Mouse (Mus musculus) forebrain, embryonic 10.5 days (tissue): ENCODE data around the gene Tnk2. TPM values are rescaled to one million over a fixed set of nuclear protein-coding genes. Genes with fewer than 3 reads are reported as not detected.
"Not testable (repeated sequence)": the region's sequence is repeated elsewhere in the genome, so short reads cannot be mapped to it uniquely, and the experiment has no call there.

Experiments
- DNase-seq: peaks from one replicate; pipeline ENCODE4 v3.0.0-alpha.2; 2017; ENCODE audit warnings: low spot score; ENCODE audit errors: extremely low spot score
- H3K27ac ChIP-seq: fragments of 300-500 bp; sonication (generic); 2 replicates; pipeline ENCODE4 v1.5.1; 2016; ENCODE audit warnings: mild to moderate bottlenecking
- H3K27me3 ChIP-seq: fragments of 300-500 bp; sonication (generic); 2 replicates; pipeline ENCODE4 v1.6.1; 2016; ENCODE audit warnings: mild to moderate bottlenecking; ENCODE audit not compliant: poor library complexity, severe bottlenecking
- H3K36me3 ChIP-seq: fragments of 300-500 bp; sonication (generic); replicated peaks from 2 replicates; pipeline ENCODE4 v1.6.1; 2016; ENCODE audit warnings: mild to moderate bottlenecking, moderate library complexity
- H3K4me1 ChIP-seq: fragments of 300-500 bp; sonication (generic); 2 replicates; pipeline ENCODE4 v1.6.1; 2016
- H3K4me3 ChIP-seq: fragments of 300-500 bp; sonication (generic); 2 replicates; pipeline ENCODE4 v1.5.1; 2016; ENCODE audit warnings: mild to moderate bottlenecking, moderate library complexity
- H3K9me3 ChIP-seq: fragments of 300-500 bp; sonication (generic); 2 replicates; pipeline ENCODE4 v1.6.1; 2016; ENCODE audit warnings: mild to moderate bottlenecking, moderate library complexity
- WGBS: fragments of 180-500 bp; shearing (Covaris S2); methylation state at CpG from one replicate; pipeline ENCODE4 v1.1.7; 2016; 5-methylcytosine and 5-hydroxymethylcytosine counted together
- polyA plus RNA-seq: library from polyadenylated mRNA; unstranded; fragments of >200 nt; fragmentation: Nextera tagmentation; extraction: Ambion mirVana; gene quantifications from 2 replicates; pipeline ENCODE4 v1.2.1, GENCODE M21; 2016

The Tnk2 gene
- polyA plus RNA-seq, 1 experiment from 2014 or later: 10.1 TPM

DNA sequence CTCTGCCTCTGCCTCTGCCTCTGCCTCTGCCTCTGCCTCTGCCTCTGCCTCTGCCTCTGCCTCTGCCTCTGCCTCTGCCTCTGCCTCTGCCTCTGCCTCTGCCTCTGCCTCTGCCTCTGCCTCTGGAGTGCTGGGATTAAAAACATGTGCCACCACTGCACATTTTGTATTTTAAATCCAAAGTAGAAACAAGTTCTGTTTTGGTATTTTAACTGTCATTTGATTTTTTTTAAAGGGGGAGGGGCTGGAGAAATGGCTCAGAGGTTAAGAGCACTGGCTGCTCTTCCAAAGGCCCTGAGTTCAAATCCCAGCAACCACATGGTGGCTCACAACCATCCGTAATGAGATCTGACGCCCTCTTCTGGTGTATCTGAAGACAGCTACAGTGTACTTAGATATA, 3.0 kb upstream of the Tnk2 start:
- H3K4me3 ChIP-seq, H3K27me3 ChIP-seq, H3K27ac ChIP-seq, H3K9me3 ChIP-seq, DNase-seq, H3K36me3 ChIP-seq: not testable (repeated sequence)
- peaks cover 33% of the 10 kb centered on the region for H3K4me1 ChIP-seq
- WGBS: 72% methylated on average over 2 of the region's 2 CpGs

DNA sequence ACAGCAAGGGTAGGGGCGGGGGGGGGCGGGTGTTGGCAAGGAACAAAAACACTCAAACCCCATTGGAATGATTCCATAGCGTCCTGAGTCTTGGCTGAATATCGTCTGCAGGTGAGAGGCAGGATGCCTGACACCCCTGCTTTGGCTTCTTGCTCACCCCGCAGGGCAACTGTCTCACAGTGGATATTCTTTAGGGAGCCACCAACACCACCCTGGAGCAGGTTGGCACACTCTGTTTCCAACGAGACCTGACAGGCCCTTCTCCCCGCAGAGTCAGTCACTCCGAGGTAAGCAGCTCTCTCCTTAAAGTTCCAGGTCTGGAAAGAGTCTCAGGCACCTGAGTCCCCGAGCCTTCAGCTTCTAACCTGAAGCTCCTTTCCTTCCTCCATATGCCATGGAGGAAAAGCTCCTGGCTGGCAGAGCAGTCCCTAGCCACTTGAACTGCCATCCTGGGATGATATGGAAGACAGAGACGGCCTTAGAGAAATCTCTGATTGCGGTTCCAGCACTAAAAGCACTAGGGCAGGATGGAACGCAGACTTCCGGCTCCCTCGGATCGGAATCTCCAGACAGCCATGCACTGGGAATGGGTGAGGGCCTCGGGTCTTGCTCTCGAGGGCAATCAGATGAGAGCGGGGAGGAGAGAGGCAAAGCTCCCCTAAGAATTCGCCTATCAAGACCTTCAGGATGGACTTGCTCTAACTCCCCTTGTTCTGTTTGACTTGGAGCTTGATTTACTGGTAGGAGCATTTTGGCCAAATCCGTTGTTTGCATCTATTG, 2.0 kb upstream of the Tnk2 start:
- peaks cover 42% of the 10 kb centered on the region for H3K4me1 ChIP-seq
- H3K36me3 ChIP-seq: no peaks in the 10 kb centered on the region
- H3K27me3 ChIP-seq: no peaks in the 10 kb centered on the region
- 69% methylated on average over 20 of the region's 20 CpGs for WGBS
- H3K9me3 ChIP-seq: no peaks in the 10 kb centered on the region
- H3K27ac ChIP-seq: 0 out of 2 replicates have a peak overlapping the region, but pooled peaks have one; percentile 25
- no peak for DNase-seq
- no peak overlapping the region for H3K4me3 ChIP-seq

DNA sequence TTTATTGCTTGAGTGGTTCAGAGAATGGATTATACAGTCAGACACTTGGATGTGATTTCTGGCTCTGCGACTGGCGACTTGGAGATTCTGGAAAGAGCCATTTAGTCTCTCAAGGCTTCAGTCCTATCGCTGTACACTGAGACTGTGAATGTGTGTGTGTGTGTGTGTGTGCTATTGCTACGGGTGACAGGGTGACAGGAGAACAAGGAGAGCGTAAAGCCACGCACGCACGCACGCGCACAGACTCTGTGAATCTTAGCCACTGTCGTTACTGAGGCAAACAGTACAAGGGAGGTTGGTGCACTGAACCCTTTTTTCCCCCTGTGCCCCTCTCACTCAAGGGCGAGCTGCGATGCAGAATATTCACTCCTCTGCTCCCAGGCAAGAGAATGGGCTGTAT, 1.4 kb upstream of the Tnk2 start:
- 74% methylated on average over 13 of the region's 13 CpGs for WGBS
- no peaks in the 10 kb centered on the region for H3K27me3 ChIP-seq
- no peaks in the 10 kb centered on the region for H3K9me3 ChIP-seq
- no peak for DNase-seq
- H3K4me3 ChIP-seq: no peak overlapping the region
- H3K27ac ChIP-seq: no peak overlapping the region; the same call in 1 of the 2 replicates
- peaks cover 45% of the 10 kb centered on the region for H3K4me1 ChIP-seq
- no peaks in the 10 kb centered on the region for H3K36me3 ChIP-seq

- Histone ChIP-seq H3K9me3 (no peaks in the 10 kb centered on the region), H3K4me1 (peaks cover 41% of the 10 kb centered on the region), H3K27me3 (no peaks in the 10 kb centered on the region), H3K4me3 (peak overlapping the region; percentile 96), H3K36me3 (no peaks in the 10 kb centered on the region), H3K27ac (peak overlapping the region; percentile 95)
- under 1% methylated on average over 73 of the region's 82 CpGs for WGBS
- DNase-seq: peak; percentile 62
These were observed 561 bp downstream of the Tnk2 start for GRCm38 (mm10) chr16:32644069-32644800.

- 14% methylated on average over 12 of the region's 12 CpGs for WGBS
- H3K27me3 ChIP-seq: no peaks in the 10 kb centered on the region
- peak overlapping the region; percentile 95 for H3K27ac ChIP-seq
- H3K36me3 ChIP-seq: no peaks in the 10 kb centered on the region
- peak overlapping the region; percentile 96 for H3K4me3 ChIP-seq
- H3K9me3 ChIP-seq: no peaks in the 10 kb centered on the region
- H3K4me1 ChIP-seq: peaks cover 41% of the 10 kb centered on the region
- DNase-seq: no peak
These were observed 1.1 kb downstream of the Tnk2 start for GRCm38 (mm10) chr16:32644801-32645170.

DNA sequence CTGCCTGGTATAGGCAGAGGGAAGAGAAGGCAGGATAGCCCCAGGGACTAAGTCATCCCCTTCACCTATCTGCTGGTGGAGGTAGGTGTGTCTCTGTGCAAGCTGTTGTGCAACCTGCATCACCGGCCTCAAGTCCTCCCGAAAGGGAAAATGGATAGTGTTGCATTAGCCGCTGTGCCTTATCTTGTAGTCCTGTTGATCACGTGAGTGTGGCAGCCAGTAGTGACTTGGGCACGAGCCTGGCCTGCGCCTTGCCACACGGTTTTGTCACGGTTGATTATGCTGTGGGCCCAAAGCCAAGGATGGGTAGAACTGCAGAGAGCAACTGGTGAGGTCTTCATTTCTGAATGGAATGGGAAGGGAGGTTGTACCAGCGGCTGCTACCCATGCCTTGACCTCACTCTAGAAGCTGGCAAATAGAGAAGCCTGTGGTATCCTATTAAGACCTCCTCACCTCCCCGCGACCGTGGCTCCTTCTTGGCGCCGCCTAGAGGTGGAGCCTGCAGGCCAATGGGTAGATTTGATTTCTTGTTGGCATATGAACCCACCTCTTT, 1.8 kb downstream of the Tnk2 start:
- no peak for DNase-seq
- Histone ChIP-seq H3K4me1 (peaks cover 41% of the 10 kb centered on the region), H3K9me3 (no peaks in the 10 kb centered on the region), H3K27me3 (no peaks in the 10 kb centered on the region), H3K36me3 (no peaks in the 10 kb centered on the region), H3K27ac (peak overlapping the region; percentile 30; the same call in 1 of the 2 replicates), H3K4me3 (peak overlapping the region; percentile 96)
- WGBS: 29% methylated on average over 14 of the region's 14 CpGs

- WGBS: 90% methylated on average over 9 of the region's 9 CpGs
- Histone ChIP-seq H3K9me3 (no peaks in the 10 kb centered on the region), H3K27ac (no peak overlapping the region), H3K36me3 (peaks cover 3% of the 10 kb centered on the region), H3K27me3 (no peaks in the 10 kb centered on the region), H3K4me1 (peaks cover 41% of the 10 kb centered on the region), H3K4me3 (peak overlapping the region; percentile 96)
- DNase-seq: no peak
These were observed 2.3 kb downstream of the Tnk2 start for GRCm38 (mm10) chr16:32646014-32646413.

DNA sequence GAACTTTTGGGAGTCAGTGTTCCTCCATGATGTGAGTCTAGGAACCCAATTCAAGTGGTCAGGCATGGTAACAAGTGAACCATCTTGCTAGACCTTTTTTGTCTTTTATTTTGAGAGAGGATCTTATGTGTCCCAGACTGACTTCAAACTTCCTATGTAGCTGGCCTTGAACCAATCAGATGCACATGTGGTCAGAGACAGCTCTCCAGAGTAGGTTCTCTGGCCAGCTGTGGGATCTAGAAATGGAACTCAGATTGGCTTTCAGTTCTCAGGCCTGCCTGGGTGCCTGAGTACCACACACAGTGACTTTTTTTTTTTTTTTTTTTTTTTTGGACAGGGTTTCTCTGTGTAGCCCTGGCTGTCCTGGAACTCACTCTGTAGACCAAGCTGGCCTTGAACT, 4.0 kb downstream of the Tnk2 start:
- DNase-seq: no peak
- peaks cover 28% of the 10 kb centered on the region for H3K4me1 ChIP-seq
- no peak overlapping the region for H3K4me3 ChIP-seq
- H3K9me3 ChIP-seq: no peaks in the 10 kb centered on the region
- H3K27me3 ChIP-seq: no peaks in the 10 kb centered on the region
- peaks cover 16% of the 10 kb centered on the region for H3K36me3 ChIP-seq
- H3K27ac ChIP-seq: no peak overlapping the region

GRCm38 (mm10) chr16:32650461-32650860, 6.8 kb downstream of the Tnk2 start:
- H3K9me3 ChIP-seq: no peaks in the 10 kb centered on the region
- no peak overlapping the region for H3K4me3 ChIP-seq
- no peak overlapping the region for H3K27ac ChIP-seq
- no peak for DNase-seq
- peaks cover 25% of the 10 kb centered on the region for H3K4me1 ChIP-seq
- peaks cover 32% of the 10 kb centered on the region for H3K36me3 ChIP-seq
- no peaks in the 10 kb centered on the region for H3K27me3 ChIP-seq

DNA sequence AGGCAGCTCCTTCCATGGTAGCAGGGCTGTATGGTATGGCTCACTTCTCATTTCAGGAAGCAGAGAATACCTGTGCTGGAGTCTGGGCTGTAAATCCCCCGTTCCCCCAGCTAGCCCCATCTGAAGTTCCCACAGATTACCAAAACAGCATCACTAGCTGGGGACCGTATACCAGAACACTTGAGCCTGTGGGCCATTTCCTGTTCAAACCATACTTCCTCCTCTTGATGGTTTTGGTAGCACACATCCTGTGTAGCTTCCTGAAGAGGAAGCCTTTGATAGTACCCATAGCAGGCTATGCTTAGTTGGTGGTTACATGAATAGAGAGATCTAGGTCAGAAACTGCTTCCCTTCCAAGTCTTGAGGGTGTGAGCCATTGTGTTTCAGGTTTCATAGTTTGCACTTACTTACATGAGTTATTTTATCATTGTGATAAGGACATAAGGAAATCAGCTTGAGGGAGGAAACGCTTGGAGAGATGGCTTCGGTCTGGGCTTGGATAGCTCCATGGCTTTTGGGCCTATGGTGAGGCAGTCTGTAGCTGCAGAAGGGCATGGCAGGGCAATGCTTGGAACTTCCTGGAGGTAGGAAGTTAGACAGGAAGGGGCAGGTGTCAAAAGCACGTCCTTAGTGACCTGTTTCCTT, 7.4 kb downstream of the Tnk2 start:
- Histone ChIP-seq H3K27me3 (no peaks in the 10 kb centered on the region), H3K4me3 (no peak overlapping the region), H3K9me3 (no peaks in the 10 kb centered on the region), H3K27ac (no peak overlapping the region), H3K4me1 (peaks cover 18% of the 10 kb centered on the region), H3K36me3 (peaks cover 32% of the 10 kb centered on the region)
- WGBS: 85% methylated on average over 5 of the region's 5 CpGs
- no peak for DNase-seq

DNA sequence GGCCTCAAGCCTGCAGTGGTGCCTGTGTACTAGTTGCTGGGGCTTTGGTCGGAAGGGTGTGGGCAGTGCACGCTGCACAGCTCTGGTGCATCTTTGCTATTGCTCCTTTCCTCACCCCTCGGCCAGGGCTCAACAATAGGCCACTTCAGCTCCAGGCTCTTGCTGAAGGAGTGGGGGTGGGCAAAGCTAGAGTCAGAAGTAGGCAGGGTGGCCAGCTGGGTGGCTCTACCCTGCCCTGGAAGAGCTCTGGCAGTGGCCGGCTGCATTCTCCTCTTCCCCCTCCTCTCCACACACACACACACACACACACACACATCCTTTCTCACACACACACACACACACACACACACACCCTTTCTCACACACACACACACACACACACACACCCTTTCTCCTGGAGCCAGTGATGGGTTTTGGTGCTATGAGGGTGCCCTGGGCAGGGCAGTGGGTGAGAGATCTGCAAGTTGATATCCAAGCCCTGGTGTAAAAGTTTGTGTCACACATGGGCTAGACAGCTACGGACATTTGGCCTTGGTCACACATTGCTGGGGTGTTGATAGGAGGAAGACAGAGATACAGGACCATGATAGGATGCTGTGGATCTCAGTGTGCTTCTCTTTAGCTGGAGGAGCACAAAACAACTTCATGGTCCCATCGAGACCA, 10.5 kb downstream of the Tnk2 start:
- Histone ChIP-seq H3K4me1 (peaks cover 30% of the 10 kb centered on the region), H3K36me3 (peaks cover 38% of the 10 kb centered on the region), H3K27ac (no peak overlapping the region), H3K27me3 (no peaks in the 10 kb centered on the region), H3K4me3 (no peak overlapping the region), H3K9me3 (no peaks in the 10 kb centered on the region)
- no peak for DNase-seq
- WGBS: 82% methylated on average over 6 of the region's 6 CpGs

- 90% methylated on average over 4 of the region's 4 CpGs for WGBS
- H3K36me3 ChIP-seq: peaks cover 38% of the 10 kb centered on the region
These were observed 11.9 kb downstream of the Tnk2 start for GRCm38 (mm10) chr16:32655534-32655933.

More at GRCm38 (mm10) chr16:32655534-32655933, 11.9 kb downstream of the Tnk2 start:
- H3K27ac ChIP-seq: no peak overlapping the region
- DNase-seq: no peak
- H3K4me3 ChIP-seq: no peak overlapping the region
- H3K4me1 ChIP-seq: peaks cover 43% of the 10 kb centered on the region
- H3K27me3 ChIP-seq: no peaks in the 10 kb centered on the region
- H3K9me3 ChIP-seq: no peaks in the 10 kb centered on the region
